Mouse (Mus musculus) kidney, postnatal 0 days (tissue): ENCODE measurements around the gene Greb1. TPM values are rescaled to one million over a fixed set of nuclear protein-coding genes. Genes with fewer than 3 reads are reported as not detected.
A peak's percentile ranks its signal among the peaks of the same experiment; 100 is the strongest.

Source experiments
- ATAC-seq: fragments of 200-750 bp; cut with Nextera tagmentation; replicated peaks from 2 replicates; pipeline ENCODE4 v1.8.0; 2017; ENCODE audit warnings: low read depth, moderate number of reproducible peaks, moderate TSS enrichment, moderate library complexity; ENCODE audit not compliant: low FRiP score
- DNase-seq: peaks from one replicate; pipeline ENCODE4 v3.0.0-alpha.2; 2016; ENCODE audit warnings: low spot score
- H3K27ac ChIP-seq: fragments of 300-500 bp; sonication (generic); 2 replicates; pipeline ENCODE4 v1.5.1; 2014; ENCODE audit warnings: mild to moderate bottlenecking
- H3K27me3 ChIP-seq: fragments of 300-500 bp; sonication (generic); 2 replicates; pipeline ENCODE4 v1.6.1; 2014; ENCODE audit warnings: low read length, mixed read lengths; ENCODE audit not compliant: insufficient read depth
- H3K36me3 ChIP-seq: fragments of 300-500 bp; sonication (generic); 2 replicates; pipeline ENCODE4 v1.6.1; 2014; ENCODE audit warnings: low read length, mixed read lengths; ENCODE audit not compliant: insufficient read depth
- H3K4me1 ChIP-seq: fragments of 300-500 bp; sonication (generic); replicated peaks from 2 replicates; pipeline ENCODE4 v1.6.1; 2014; ENCODE audit warnings: antibody characterized with exemption, low read length, mixed read lengths; ENCODE audit not compliant: insufficient read depth
- H3K4me2 ChIP-seq: fragments of 300-500 bp; sonication (generic); 2 replicates; pipeline ENCODE4 v1.6.1; 2014; ENCODE audit warnings: mild to moderate bottlenecking, low read length, moderate library complexity, mixed read lengths
- H3K4me3 ChIP-seq: fragments of 300-500 bp; sonication (generic); replicated peaks from 2 replicates; pipeline ENCODE4 v1.5.1; 2014; ENCODE audit warnings: low read depth, low read length
- H3K9ac ChIP-seq: fragments of 300-500 bp; sonication (generic); 2 replicates; pipeline ENCODE4 v1.6.1; 2014; ENCODE audit warnings: low read depth, low read length
- H3K9me3 ChIP-seq: fragments of 300-500 bp; sonication (generic); replicated peaks from 2 replicates; pipeline ENCODE4 v1.6.1; 2016; ENCODE audit warnings: low read length, inconsistent platforms, mixed read lengths
- CTCF ChIP-seq: IDR thresholded peaks from 2 replicates; pipeline ENCODE4 v1.5.1; 2016; ENCODE audit warnings: antibody characterized with exemption, low read depth, mild to moderate bottlenecking, moderate library complexity
- WGBS: fragments of 180-500 bp; shearing (Covaris S2); extraction: QIAGEN DNeasy Blood & Tissue Kit; methylation state at CpG from one replicate; pipeline ENCODE4 v1.1.7; 2014; 5-methylcytosine and 5-hydroxymethylcytosine counted together
- polyA plus RNA-seq: library from polyadenylated mRNA; unstranded; fragments of >200 nt; fragmentation: Nextera tagmentation; extraction: Ambion mirVana; gene quantifications from 2 replicates; pipeline ENCODE4 v1.2.1, GENCODE M21; 2015

Gene Greb1
- polyA plus RNA-seq, 1 experiment from 2014 or later, result 1.3 TPM

DNA sequence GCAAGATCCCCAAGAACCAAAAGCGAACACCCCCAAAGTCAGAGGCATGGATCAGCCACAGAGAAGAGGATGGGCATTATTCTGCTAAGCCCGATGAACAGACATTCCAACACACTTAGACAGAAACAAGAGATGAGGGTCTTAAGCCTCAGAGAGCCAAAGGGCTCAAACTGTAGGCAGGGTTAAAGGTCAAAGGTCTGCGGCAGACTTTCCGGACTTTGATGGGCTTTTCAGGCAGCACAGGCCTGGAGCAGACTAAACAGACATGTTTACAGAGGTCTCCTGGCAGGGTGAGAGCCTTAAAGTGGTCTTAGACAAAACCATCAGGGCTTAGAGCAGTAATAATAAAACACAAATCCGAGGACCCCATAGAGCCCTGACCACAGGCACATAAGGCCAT is 63.4 kb downstream of the Greb1 start:
- 37% methylated on average over 5 of the region's 5 CpGs for WGBS
- TF ChIP-seq CTCF, result no peak
- no peak overlapping the region for H3K27ac ChIP-seq
- ATAC-seq (no peak), DNase-seq (no peak)
- no peaks in the 10 kb centered on the region for H3K36me3 ChIP-seq
- no peaks in the 10 kb centered on the region for H3K4me1 ChIP-seq
- H3K4me3 ChIP-seq, result no peak overlapping the region
- H3K27me3 ChIP-seq, result no peaks in the 10 kb centered on the region
- no peaks in the 10 kb centered on the region for H3K9me3 ChIP-seq
- no peak overlapping the region for H3K4me2 ChIP-seq
- no peak overlapping the region for H3K9ac ChIP-seq

DNA sequence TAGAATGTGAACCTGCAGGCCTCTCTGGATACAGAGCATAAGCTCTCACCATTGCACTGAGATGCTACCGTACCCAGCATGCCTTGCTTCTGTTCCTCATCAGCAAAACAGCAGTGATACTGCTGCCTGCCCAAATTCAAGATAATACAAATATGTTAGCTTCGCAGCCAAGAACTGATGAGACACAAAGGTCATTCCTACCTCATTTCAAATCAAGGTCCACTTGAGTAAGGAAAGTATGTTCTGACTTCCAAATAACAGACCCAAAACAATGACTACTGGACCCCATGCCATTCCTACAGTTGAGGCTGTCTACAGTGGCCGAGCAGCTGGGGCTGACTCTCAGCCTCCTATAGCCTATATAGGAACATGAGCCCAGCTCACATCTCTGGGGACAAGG is 66.0 kb downstream of the Greb1 start:
- TF ChIP-seq CTCF, result no peak
- Histone ChIP-seq H3K9me3 (no peaks in the 10 kb centered on the region), H3K4me2 (no peak overlapping the region), H3K27ac (no peak overlapping the region), H3K4me1 (peaks cover 7% of the 10 kb centered on the region; the same call in 1 of the 2 replicates), H3K36me3 (no peaks in the 10 kb centered on the region), H3K27me3 (no peaks in the 10 kb centered on the region), H3K9ac (no peak overlapping the region), H3K4me3 (no peak overlapping the region)
- DNase-seq, result no peak
- ATAC-seq, result no peak
- WGBS, result 89% methylated on average over 3 of the region's 3 CpGs

- no peak overlapping the region for H3K27ac ChIP-seq
- 27% methylated on average over 8 of the region's 8 CpGs for WGBS
- no peak overlapping the region for H3K4me3 ChIP-seq
- H3K36me3 ChIP-seq, result no peaks in the 10 kb centered on the region
- peaks cover 7% of the 10 kb centered on the region; the same call in 1 of the 2 replicates for H3K4me1 ChIP-seq
- H3K27me3 ChIP-seq, result no peaks in the 10 kb centered on the region
- H3K9ac ChIP-seq, result no peak overlapping the region
- H3K4me2 ChIP-seq, result no peak overlapping the region
- peak; percentile 48; the same call in 1 of the 2 replicates for TF ChIP-seq CTCF
- no peaks in the 10 kb centered on the region for H3K9me3 ChIP-seq
- peak; percentile 69 for ATAC-seq
- DNase-seq, result peak; percentile 67
Observed at GRCm38 (mm10) chr12:16734009-16734408, 66.7 kb downstream of the Greb1 start.

GRCm38 (mm10) chr12:16731121-16731741 is 69.5 kb downstream of the Greb1 start:
- H3K27me3 ChIP-seq, result no peaks in the 10 kb centered on the region
- H3K27ac ChIP-seq, result peak overlapping the region; percentile 71
- ATAC-seq, result peak; percentile 81
- H3K4me2 ChIP-seq, result peak overlapping the region; percentile 41
- H3K36me3 ChIP-seq, result no peaks in the 10 kb centered on the region
- H3K9me3 ChIP-seq, result no peaks in the 10 kb centered on the region
- 8% methylated on average over 10 of the region's 11 CpGs for WGBS
- H3K9ac ChIP-seq, result no peak overlapping the region
- peaks cover 7% of the 10 kb centered on the region; the same call in 1 of the 2 replicates for H3K4me1 ChIP-seq
- DNase-seq, result peak; percentile 95
- no peak overlapping the region for H3K4me3 ChIP-seq
- TF ChIP-seq CTCF, result no peak

GRCm38 (mm10) chr12:16730196-16730595 is 70.5 kb downstream of the Greb1 start:
- Histone ChIP-seq H3K9ac (no peak overlapping the region), H3K36me3 (no peaks in the 10 kb centered on the region), H3K4me2 (no peak overlapping the region), H3K27ac (peak overlapping the region; percentile 71; the same call in 1 of the 2 replicates), H3K27me3 (no peaks in the 10 kb centered on the region), H3K9me3 (no peaks in the 10 kb centered on the region), H3K4me3 (no peak overlapping the region), H3K4me1 (peaks cover 7% of the 10 kb centered on the region; the same call in 1 of the 2 replicates)
- DNase-seq (no peak), ATAC-seq (no peak)
- WGBS, result 82% methylated on average over 11 of the region's 11 CpGs
- TF ChIP-seq CTCF, result no peak

GRCm38 (mm10) chr12:16728221-16728620 is 72.5 kb downstream of the Greb1 start:
- DNase-seq, result no peak
- Histone ChIP-seq H3K9ac (no peak overlapping the region), H3K27ac (no peak overlapping the region), H3K36me3 (no peaks in the 10 kb centered on the region), H3K27me3 (no peaks in the 10 kb centered on the region), H3K4me3 (no peak overlapping the region), H3K9me3 (no peaks in the 10 kb centered on the region), H3K4me2 (no peak overlapping the region), H3K4me1 (peaks cover 7% of the 10 kb centered on the region; the same call in 1 of the 2 replicates)
- ATAC-seq, result no peak
- 83% methylated on average over 5 of the region's 5 CpGs for WGBS
- TF ChIP-seq CTCF, result no peak
